Mouse (Mus musculus) neural tube, embryonic 15.5 days (tissue): Measurements from ENCODE around the gene Cpm. TPM values are rescaled to one million over a fixed set of nuclear protein-coding genes. Genes with fewer than 3 reads are reported as not detected.

Experiments used
- ATAC-seq: fragments of 200-750 bp; cut with Nextera tagmentation; 2 replicates; pipeline ENCODE4 v1.8.0; 2017; ENCODE audit warnings: mild to moderate bottlenecking, moderate TSS enrichment, moderate library complexity; ENCODE audit not compliant: low FRiP score
- H3K27ac ChIP-seq: fragments of 300-500 bp; sonication (generic); replicated peaks from 2 replicates; pipeline ENCODE4 v1.5.1; 2015; ENCODE audit warnings: mild to moderate bottlenecking, inconsistent platforms
- H3K27me3 ChIP-seq: fragments of 300-500 bp; sonication (generic); replicated peaks from 2 replicates; pipeline ENCODE4 v1.6.1; 2015; ENCODE audit warnings: inconsistent platforms
- H3K36me3 ChIP-seq: fragments of 300-500 bp; sonication (generic); 2 replicates; pipeline ENCODE4 v1.6.1; 2015; ENCODE audit warnings: inconsistent platforms
- H3K4me1 ChIP-seq: fragments of 300-500 bp; sonication (generic); 2 replicates; pipeline ENCODE4 v1.6.1; 2015; ENCODE audit warnings: inconsistent platforms
- H3K4me2 ChIP-seq: fragments of 300-500 bp; sonication (generic); 2 replicates; pipeline ENCODE4 v1.6.1; 2015; ENCODE audit warnings: inconsistent platforms, mild to moderate bottlenecking, moderate library complexity
- H3K4me3 ChIP-seq: fragments of 300-500 bp; sonication (generic); replicated peaks from 2 replicates; pipeline ENCODE4 v1.5.1; 2015; ENCODE audit warnings: mild to moderate bottlenecking, inconsistent platforms
- H3K9ac ChIP-seq: fragments of 300-500 bp; sonication (generic); replicated peaks from 2 replicates; pipeline ENCODE4 v1.6.1; 2015; ENCODE audit warnings: mild to moderate bottlenecking, inconsistent platforms
- H3K9me3 ChIP-seq: fragments of 300-500 bp; sonication (generic); replicated peaks from 2 replicates; pipeline ENCODE4 v1.6.1; 2016; ENCODE audit warnings: inconsistent platforms
- WGBS: fragments of 180-500 bp; shearing (Covaris S2); methylation state at CpG from one replicate; pipeline ENCODE4 v1.1.7; 2015; ENCODE audit warnings: mixed read lengths; 5-methylcytosine and 5-hydroxymethylcytosine counted together
- polyA plus RNA-seq: library from polyadenylated mRNA; unstranded; fragments of >200 nt; fragmentation: Nextera tagmentation; extraction: Ambion mirVana; gene quantifications from 2 replicates; pipeline ENCODE4 v1.2.1, GENCODE M21; 2015

Cpm gene
- polyA plus RNA-seq, 1 experiment from 2014 or later, result 4.1 TPM

DNA sequence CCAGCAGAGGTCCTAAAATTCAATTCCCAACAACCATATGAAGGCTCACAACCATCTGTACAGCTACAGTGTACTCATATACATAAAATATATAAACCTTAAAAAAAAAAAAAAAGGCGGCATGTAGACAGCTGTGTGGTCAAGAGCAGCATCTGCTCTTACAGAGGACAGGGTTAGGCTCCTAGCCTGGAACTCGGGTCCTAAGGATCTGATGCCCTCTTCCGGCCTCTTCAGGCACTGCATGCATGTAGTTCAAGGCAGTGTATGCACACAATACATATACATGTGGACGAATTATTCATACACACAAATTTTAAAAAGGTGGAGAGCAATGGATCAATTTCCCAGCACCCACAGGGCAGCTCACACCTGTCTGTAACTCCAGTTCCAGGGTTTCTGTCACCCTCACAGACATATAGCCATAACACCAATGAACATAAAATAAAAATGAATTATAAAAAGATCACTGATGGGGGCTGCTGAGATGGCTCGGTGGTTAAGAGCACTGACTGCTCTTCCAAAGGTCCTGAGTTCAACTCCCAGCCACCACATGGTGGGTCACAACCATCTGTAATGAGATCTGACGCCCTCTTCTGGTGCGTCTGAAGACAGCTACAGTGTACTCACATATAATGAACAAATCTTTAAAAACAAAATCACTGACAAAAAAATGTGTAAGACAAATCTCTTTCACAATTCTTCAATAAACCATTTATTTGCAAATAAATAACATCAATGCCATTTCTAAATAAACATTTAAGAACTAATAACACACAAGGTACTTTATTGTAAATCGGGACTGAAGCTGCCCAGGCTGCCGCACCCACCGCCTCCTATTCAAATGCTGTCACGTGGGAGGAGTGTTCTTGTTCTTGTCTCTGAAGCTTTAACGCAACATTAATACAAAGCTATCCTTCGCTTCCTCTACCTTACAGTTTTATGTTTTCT lies 59.2 kb downstream of the Cpm start:
- Histone ChIP-seq H3K9me3 (no peaks in the 10 kb centered on the region), H3K27ac (no peak overlapping the region), H3K4me2 (no peak overlapping the region), H3K36me3 (peaks cover 47% of the 10 kb centered on the region), H3K4me1 (no peaks in the 10 kb centered on the region), H3K4me3 (no peak overlapping the region), H3K9ac (no peak overlapping the region), H3K27me3 (no peaks in the 10 kb centered on the region)
- ATAC-seq, result no peak; the same call in 1 of the 2 replicates
- WGBS, result 90% methylated on average over 13 of the region's 13 CpGs

DNA sequence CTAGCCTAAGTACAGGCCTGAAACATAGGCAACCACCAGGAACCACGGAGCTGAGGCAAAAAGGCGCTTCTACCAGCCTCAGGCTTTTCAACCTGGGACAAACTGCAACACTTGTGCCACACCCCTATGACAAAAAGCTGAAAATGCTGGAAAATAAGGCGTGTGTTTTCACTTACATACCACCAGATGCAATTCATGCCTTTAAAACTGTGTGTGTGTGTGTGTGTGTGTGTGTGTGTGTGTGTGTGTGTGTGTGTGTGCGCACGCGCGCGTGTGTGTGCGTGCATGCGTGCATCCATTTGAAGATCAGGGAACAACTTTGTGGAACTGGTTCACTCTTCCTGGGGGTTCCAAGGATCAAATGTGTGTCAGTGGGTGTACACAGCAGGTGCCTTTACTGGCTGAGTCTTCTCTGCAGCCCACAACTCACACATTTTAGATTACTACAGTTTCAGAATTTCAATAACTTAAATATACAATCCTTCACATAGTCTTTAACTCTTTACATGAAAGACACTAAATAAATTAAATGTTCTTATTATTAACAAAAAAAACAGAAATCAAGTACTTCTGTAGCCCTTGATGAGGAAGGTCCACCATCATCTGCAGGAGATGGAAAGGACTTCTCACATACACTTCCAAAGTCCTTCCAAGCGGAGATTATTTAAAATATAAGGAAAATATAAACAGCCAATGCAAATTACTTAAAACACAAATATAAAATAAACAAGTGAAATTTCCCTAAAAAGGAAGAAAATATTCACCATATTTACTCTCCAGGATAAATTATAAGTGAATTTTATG lies 60.2 kb downstream of the Cpm start:
- no peak overlapping the region for H3K27ac ChIP-seq
- no peak for ATAC-seq
- H3K4me2 ChIP-seq, result no peak overlapping the region
- no peaks in the 10 kb centered on the region for H3K9me3 ChIP-seq
- 96% methylated on average over 11 of the region's 11 CpGs for WGBS
- H3K4me3 ChIP-seq, result no peak overlapping the region
- no peaks in the 10 kb centered on the region for H3K27me3 ChIP-seq
- peaks cover 54% of the 10 kb centered on the region for H3K36me3 ChIP-seq
- H3K4me1 ChIP-seq, result no peaks in the 10 kb centered on the region
- H3K9ac ChIP-seq, result no peak overlapping the region

DNA sequence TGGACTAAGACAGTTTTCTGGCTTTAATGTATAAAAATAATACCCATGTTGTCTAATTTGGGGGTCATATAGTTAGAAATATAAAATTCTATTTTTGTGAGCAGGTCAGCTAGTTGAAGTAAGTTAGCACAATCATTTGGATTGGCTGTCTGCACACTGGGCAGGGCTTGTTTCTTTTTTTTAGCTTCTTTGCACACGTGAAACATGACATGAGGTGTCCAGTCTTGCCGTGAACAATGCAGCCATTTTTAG lies 60.7 kb downstream of the Cpm start:
- no peak for ATAC-seq
- H3K36me3 ChIP-seq, result peaks cover 59% of the 10 kb centered on the region
- WGBS, result 85% methylated on average over 2 of the region's 2 CpGs

DNA sequence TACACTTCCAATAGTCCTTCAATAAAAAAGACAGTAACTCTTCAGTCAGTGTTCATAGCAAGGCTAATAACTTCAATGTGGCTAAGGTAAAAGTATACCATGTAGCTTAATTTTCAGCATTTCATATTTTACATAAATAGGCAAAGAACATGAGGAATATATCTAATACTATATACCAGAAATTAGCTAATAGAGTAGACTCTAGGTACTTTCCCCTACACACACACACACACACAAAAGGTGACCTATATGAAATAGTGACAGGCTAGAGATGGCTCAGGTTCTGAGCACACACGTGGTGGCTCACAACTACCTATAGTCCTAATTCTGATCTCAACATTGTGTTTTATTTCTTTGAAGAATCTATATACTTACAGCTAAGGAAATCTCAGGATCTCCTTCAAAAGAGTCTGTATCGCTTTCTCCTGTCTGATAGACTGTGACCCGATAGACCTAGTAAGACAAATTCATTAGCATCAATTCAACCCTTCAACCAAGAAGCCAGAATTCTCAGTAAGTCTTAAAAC lies 61.5 kb downstream of the Cpm start:
- no peak overlapping the region for H3K4me3 ChIP-seq
- H3K4me2 ChIP-seq, result no peak overlapping the region
- WGBS, result 92% methylated on average over 3 of the region's 3 CpGs
- no peak overlapping the region for H3K9ac ChIP-seq
- peaks cover 68% of the 10 kb centered on the region for H3K36me3 ChIP-seq
- H3K27me3 ChIP-seq, result no peaks in the 10 kb centered on the region
- no peaks in the 10 kb centered on the region for H3K9me3 ChIP-seq
- no peaks in the 10 kb centered on the region for H3K4me1 ChIP-seq
- no peak for ATAC-seq
- no peak overlapping the region for H3K27ac ChIP-seq

More for the DNA sequence above, 60.7 kb downstream of the Cpm start:
- no peaks in the 10 kb centered on the region for H3K9me3 ChIP-seq
- no peak overlapping the region for H3K27ac ChIP-seq
- no peak overlapping the region for H3K9ac ChIP-seq
- no peak overlapping the region for H3K4me3 ChIP-seq
- H3K4me1 ChIP-seq, result no peaks in the 10 kb centered on the region
- no peaks in the 10 kb centered on the region for H3K27me3 ChIP-seq
- H3K4me2 ChIP-seq, result no peak overlapping the region

DNA sequence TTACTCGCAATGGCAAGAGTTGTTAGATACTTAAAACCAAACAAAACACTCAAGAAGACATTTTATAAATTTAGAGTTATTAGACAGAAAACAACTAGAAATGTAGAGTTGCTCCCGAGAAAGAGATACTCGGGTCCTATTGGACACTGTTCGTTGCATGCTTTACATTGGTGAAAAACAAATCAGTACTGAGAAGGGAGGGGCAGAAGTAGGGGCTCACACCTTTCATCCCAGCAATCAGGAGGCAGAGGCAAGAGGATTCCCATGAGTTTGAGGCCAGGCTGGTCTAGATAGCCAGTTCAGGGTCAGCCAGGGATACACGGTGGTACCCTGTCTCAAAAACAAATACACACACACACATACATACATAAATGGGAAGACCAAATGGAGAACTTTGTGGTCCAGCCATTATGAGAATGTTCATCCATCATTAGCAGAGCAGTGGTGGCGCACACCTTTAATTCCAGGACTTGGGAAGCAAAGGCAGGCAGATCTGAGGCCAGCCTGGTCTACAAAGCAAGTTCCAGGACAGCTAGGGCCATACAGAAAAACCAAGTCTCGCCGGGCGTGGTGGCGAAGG lies 62.2 kb downstream of the Cpm start:
- no peak overlapping the region for H3K4me3 ChIP-seq
- no peak overlapping the region for H3K4me2 ChIP-seq
- H3K9ac ChIP-seq, result no peak overlapping the region
- no peak overlapping the region for H3K27ac ChIP-seq
- no peaks in the 10 kb centered on the region for H3K27me3 ChIP-seq
- peaks cover 74% of the 10 kb centered on the region for H3K36me3 ChIP-seq
- H3K9me3 ChIP-seq, result no peaks in the 10 kb centered on the region
- H3K4me1 ChIP-seq, result no peaks in the 10 kb centered on the region
- no peak for ATAC-seq
- 96% methylated on average over 10 of the region's 10 CpGs for WGBS

DNA sequence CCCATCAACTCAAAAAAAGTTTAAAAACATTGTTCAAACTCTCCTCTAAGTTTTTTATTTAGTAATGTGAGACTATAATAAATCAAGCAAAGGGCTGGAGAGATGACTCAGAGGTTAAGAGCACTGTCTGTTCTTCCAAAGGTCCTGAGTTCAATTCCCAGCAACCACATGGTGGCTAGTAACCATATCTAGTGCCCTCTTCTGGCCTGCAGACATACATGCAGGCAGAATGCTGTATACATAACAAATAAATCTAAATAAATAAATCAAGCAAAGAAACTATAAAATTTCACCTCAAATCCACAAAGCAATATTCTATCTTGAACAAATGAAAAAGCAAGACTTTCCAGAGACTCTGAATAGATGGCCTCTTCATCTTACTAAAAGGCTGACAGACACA lies 62.9 kb downstream of the Cpm start:
- Histone ChIP-seq H3K9me3 (no peaks in the 10 kb centered on the region), H3K27me3 (no peaks in the 10 kb centered on the region), H3K27ac (no peak overlapping the region), H3K36me3 (peaks cover 81% of the 10 kb centered on the region), H3K4me2 (no peak overlapping the region), H3K4me1 (no peaks in the 10 kb centered on the region), H3K4me3 (no peak overlapping the region), H3K9ac (no peak overlapping the region)
- ATAC-seq, result no peak

DNA sequence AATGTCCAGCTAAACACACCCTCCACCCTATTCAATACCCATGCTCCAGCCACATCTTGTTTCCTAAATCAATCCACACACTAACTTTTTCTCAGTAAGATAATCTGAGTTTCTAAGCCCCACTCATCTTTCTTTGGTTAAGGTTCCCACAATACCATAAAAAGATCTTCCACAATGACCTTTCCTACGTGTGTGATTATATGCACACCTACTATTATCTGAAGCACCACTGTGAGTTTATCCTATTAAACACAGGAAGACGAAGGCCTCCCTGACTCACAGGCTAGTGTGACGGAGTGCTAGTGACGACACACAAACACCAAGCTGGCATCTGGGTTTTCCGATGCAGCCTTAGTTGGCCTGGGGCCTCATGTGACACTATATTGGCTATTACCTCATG lies 63.7 kb downstream of the Cpm start:
- 97% methylated on average over 5 of the region's 5 CpGs for WGBS

DNA sequence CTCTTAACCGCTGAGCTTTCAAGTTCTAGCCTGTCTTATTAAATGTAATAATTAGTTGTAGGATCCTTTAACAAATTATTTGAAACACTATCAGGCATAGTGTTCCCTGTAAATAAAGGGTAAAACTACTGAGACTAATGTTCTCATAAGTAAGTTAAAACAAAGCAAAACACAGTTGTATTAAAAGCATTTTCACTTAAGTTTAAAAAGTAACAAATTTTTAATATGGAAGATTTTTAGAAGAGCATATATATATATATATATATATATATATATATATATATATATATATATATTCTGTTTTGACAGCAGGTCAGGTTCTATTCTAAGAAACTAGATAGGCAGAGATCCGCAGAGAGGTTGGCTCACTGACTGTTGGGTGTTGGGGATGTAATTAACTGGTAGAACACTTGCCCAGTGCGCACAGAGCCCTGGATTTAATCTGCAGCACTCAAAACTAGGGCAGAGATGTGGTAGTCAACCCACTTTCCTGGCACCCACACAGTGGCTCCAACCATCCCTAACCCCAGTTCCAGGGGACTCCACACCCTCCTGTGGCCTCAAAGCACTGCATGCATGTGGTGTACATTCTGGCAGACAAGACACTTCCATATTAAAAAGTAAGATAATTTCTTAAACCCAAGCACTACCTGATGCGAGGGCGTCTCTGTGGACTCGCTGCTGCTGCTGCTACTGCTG lies 65.1 kb downstream of the Cpm start:
- Histone ChIP-seq H3K27ac (no peak overlapping the region), H3K27me3 (no peaks in the 10 kb centered on the region), H3K4me2 (no peak overlapping the region), H3K36me3 (peaks cover 85% of the 10 kb centered on the region), H3K9ac (no peak overlapping the region), H3K4me3 (no peak overlapping the region), H3K4me1 (no peaks in the 10 kb centered on the region), H3K9me3 (no peaks in the 10 kb centered on the region)
- no peak for ATAC-seq
- WGBS, result 93% methylated on average over 6 of the region's 6 CpGs

More for the DNA sequence above, 63.7 kb downstream of the Cpm start:
- Histone ChIP-seq H3K4me1 (no peaks in the 10 kb centered on the region), H3K4me2 (no peak overlapping the region), H3K9me3 (no peaks in the 10 kb centered on the region), H3K36me3 (peaks cover 85% of the 10 kb centered on the region), H3K27ac (no peak overlapping the region), H3K27me3 (no peaks in the 10 kb centered on the region), H3K9ac (no peak overlapping the region), H3K4me3 (no peak overlapping the region)
- no peak for ATAC-seq

DNA sequence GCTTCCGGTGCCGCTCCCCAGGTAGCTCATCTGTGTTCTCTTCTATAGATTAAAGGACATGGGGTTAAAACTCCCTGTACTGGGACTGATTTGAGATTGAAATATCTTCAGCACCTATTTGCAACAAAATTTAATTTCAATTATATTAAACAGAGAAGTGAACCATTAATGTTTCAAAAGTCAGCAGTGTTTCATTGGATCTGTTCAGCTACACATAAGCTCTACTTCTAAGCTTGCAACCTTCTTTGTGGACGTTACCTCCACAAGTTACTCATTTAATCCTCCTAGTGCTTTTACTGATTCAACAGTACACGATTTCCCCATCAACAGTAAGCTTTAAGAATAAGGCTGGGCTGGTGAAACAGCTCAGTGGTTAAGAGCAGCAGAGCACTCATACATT lies 65.7 kb downstream of the Cpm start:
- Histone ChIP-seq H3K27ac (no peak overlapping the region), H3K4me2 (no peak overlapping the region), H3K4me3 (no peak overlapping the region), H3K4me1 (no peaks in the 10 kb centered on the region), H3K36me3 (peaks cover 89% of the 10 kb centered on the region), H3K9me3 (no peaks in the 10 kb centered on the region), H3K27me3 (no peaks in the 10 kb centered on the region), H3K9ac (no peak overlapping the region)
- WGBS, result 94% methylated on average over 4 of the region's 4 CpGs
- no peak for ATAC-seq

DNA sequence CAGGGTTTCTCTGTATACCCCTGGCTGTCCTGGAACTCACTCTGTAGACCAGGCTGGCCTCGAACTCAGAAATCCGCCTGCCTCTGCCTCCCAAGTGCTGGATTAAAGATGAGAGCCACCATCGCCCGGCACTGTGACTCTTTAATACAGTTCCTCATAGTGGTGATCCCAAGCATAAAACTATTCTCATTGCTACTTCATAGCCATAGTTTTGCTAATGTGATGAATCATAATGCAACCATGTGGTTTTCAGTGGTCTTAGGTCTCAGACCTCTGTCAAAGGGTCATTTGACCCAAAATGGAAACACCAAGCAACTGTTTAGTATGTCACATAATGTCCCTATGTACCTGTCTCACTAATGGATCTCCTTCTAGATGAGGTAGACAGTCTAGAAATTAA lies 66.3 kb downstream of the Cpm start:
- Histone ChIP-seq H3K9ac (no peak overlapping the region), H3K27ac (no peak overlapping the region)
- WGBS, result over 99% methylated on average over 4 of the region's 4 CpGs

DNA sequence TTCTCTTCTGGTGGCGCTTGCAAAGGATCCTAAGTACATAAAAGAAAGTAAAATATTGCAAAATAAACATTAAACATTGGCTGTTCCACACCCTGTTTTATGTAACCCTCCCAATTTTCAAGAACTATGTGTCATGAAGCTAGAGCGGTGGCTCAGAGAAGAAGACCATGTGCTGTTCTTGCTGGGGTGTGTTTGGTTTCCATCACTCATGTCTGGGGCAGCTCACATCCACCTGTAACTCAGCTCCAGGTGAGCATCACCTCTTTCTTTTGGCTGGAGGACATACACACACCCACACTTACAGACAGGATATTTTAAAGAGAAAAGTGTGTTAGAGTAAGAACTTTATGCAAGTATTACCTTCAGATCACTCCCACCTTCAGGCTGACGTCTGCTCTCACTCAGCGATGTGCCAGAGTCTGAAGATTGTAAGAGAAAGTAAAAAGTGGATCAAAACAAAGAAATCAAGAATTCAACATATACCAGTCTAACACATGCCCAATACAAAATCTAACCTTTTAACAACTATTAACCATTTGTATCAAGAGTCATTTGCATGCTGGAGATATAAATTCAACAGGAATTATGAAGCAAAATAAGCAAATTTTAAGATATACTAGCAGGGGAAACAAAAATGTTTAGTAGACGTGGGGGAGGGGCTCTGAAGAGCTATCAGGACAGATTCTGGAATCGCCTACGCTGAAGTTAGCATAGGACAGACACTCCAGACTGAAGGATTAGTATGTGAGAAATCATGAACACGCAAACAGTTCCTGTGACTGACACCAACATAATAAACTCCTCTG lies 66.9 kb downstream of the Cpm start:
- WGBS, result 92% methylated on average over 8 of the region's 8 CpGs
- H3K9me3 ChIP-seq, result no peaks in the 10 kb centered on the region
- no peak for ATAC-seq

More for the DNA sequence above, 66.3 kb downstream of the Cpm start:
- H3K27me3 ChIP-seq, result no peaks in the 10 kb centered on the region
- H3K4me3 ChIP-seq, result no peak overlapping the region
- H3K4me2 ChIP-seq, result no peak overlapping the region
- no peaks in the 10 kb centered on the region for H3K4me1 ChIP-seq
- no peaks in the 10 kb centered on the region for H3K9me3 ChIP-seq
- ATAC-seq, result no peak
- H3K36me3 ChIP-seq, result peaks cover 89% of the 10 kb centered on the region

More for the DNA sequence above, 66.9 kb downstream of the Cpm start:
- Histone ChIP-seq H3K4me1 (no peaks in the 10 kb centered on the region), H3K27me3 (no peaks in the 10 kb centered on the region), H3K27ac (no peak overlapping the region), H3K4me3 (no peak overlapping the region), H3K9ac (no peak overlapping the region), H3K4me2 (no peak overlapping the region), H3K36me3 (peaks cover 90% of the 10 kb centered on the region)
